Mouse (Mus musculus) embryonic fibroblast, embryonic 13.5 days (primary cell): ENCODE data around the gene Gm28576. TPM values are rescaled to one million over a fixed set of nuclear protein-coding genes. Genes with fewer than 3 reads are reported as not detected.
"Not testable (repeated sequence)": the region's sequence is repeated elsewhere in the genome, so short reads cannot be mapped to it uniquely, and the experiment has no call there.

Source experiments
- H3K27ac ChIP-seq: 2 replicates; pipeline ENCODE4 v1.5.1; 2012; ENCODE audit warnings: low read length, control low read depth, inconsistent platforms; ENCODE audit not compliant: insufficient read depth
- H3K4me1 ChIP-seq: 2 replicates; pipeline ENCODE4 v1.6.1; 2011; ENCODE audit warnings: low read length; ENCODE audit not compliant: control insufficient read depth, insufficient read depth
- H3K4me3 ChIP-seq: 2 replicates; pipeline ENCODE4 v1.5.1; 2011; ENCODE audit warnings: mild to moderate bottlenecking, control low read depth, low read length; ENCODE audit not compliant: insufficient read depth
- polyA plus RNA-seq: library from polyadenylated mRNA; stranded (reverse); fragments of >200 nt; gene quantifications from 2 replicates; pipeline ENCODE4 v1.2.4, GENCODE M21; 2011; ENCODE audit warnings: low read depth; ENCODE audit not compliant: missing spikeins, insufficient read length

Gene Gm28576
- polyA plus RNA-seq = not detected in 2 replicates

DNA sequence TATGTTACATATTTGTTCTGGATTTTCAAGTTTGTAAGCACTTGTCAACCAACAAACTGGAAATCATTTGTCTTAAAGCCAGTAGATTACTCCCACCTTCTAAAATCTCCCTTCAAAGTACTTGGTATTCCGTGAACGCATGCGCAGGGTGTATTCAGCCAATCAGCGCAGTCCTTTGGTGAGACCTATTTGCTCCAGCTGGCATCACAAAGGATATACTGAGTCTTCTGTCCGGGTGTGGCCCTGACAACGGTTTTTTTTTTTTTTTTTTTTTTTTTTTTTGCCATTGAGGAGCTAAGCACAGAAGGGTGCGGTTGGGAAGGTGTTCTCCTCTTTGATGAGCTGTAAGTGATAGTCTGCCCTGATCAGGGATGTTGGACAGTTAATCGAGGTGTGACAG is at the start of gene Gm28576:
Gene Gm28576, plus strand, starts transcription at position 301 of the 400 bp plus-strand sequence.
- not testable (repeated sequence) for H3K27ac ChIP-seq, H3K4me1 ChIP-seq, H3K4me3 ChIP-seq

Other genes with a start within 250 kb of the Gm28576 start
- not detected in 2 replicates for gene Gm20826, start 84.5 kb upstream of the Gm28576 start, polyA plus RNA-seq